Mouse (Mus musculus) MEL (cell line): ENCODE measurements around the gene Bicd2.

Experiments
- BHLHE40 ChIP-seq: IDR thresholded peaks from 2 replicates; pipeline ENCODE4 v1.6.1; 2012; ENCODE audit warnings: low read depth, mild to moderate bottlenecking, inconsistent platforms, low read length, improper control_type of control experiment, borderline replicate concordance
- CTCF ChIP-seq, 3 experiments: IDR thresholded peaks in 2 of 3; conservative IDR thresholded peaks in 1 of 3; 2 replicates each; pipeline ENCODE4 v1.5.1; 2011 to 2012; ENCODE audit warnings: low read length in 3 of 3, low read depth in 2 of 3, mild to moderate bottlenecking in 2 of 3, improper control_type of control experiment in 1 of 3, inconsistent platforms in 1 of 3, mixed read lengths in 1 of 3, moderate library complexity in 1 of 3; ENCODE audit not compliant: control insufficient read depth in 1 of 3, insufficient read depth in 1 of 3, poor library complexity in 1 of 3, severe bottlenecking in 1 of 3
- EP300 ChIP-seq, 2 experiments: IDR thresholded peaks; 2 replicates each; pipeline ENCODE4 v1.6.1; 2011; ENCODE audit warnings: improper control_type of control experiment in 2 of 2, low read length in 2 of 2, low read depth in 1 of 2, mild to moderate bottlenecking in 1 of 2
- GABPA ChIP-seq: IDR thresholded peaks from 2 replicates; pipeline ENCODE4 v1.6.1; 2012; ENCODE audit warnings: low read depth, mild to moderate bottlenecking, inconsistent platforms, low read length, improper control_type of control experiment, moderate library complexity
- MAZ ChIP-seq: IDR thresholded peaks from 2 replicates; pipeline ENCODE4 v1.6.1; 2012; ENCODE audit warnings: low read depth, mild to moderate bottlenecking, inconsistent platforms, low read length, improper control_type of control experiment
- POLR2A ChIP-seq, 2 experiments: IDR thresholded peaks; 2 replicates each; pipeline ENCODE4 v1.6.1; 2011 to 2012; ENCODE audit warnings: low read length in 2 of 2, mild to moderate bottlenecking in 2 of 2, control low read depth in 1 of 2, improper control_type of control experiment in 1 of 2, low read depth in 1 of 2, moderate library complexity in 1 of 2; ENCODE audit not compliant: control insufficient read depth in 1 of 2, insufficient read depth in 1 of 2, poor library complexity in 1 of 2

DNA sequence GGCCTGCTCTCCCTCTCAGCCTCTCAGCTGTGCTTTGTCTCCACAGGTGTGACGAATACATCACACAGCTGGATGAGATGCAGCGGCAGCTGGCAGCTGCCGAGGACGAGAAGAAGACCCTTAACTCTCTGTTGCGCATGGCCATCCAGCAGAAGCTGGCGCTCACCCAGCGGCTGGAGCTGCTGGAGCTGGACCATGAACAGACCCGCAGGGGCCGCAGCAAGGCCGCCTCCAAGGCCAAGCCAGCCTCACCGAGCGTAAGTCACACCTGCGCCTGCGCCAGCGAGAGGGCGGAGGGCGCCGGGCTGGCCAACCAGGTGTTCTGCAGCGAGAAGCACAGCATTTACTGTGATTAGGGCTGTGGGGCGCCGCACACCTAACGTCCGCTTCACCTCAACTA, 41.6 kb downstream of the Bicd2 start:
- TF ChIP-seq GABPA (no peak), POLR2A (IDR thresholded peaks at IDR 0.05; ENCODE audit: control insufficient read depth in 1 of 2, insufficient read depth in 1 of 2, low read depth in 1 of 2, low read length in 2 of 2, poor library complexity in 1 of 2) (no peak), BHLHE40 (no peak), EP300 (IDR thresholded peaks at IDR 0.05; ENCODE audit: low read depth in 1 of 2, low read length in 2 of 2) (no peak), CTCF (IDR thresholded peaks at IDR 0.05 in 2 of 3, conservative IDR thresholded peaks at IDR 0.05 in 1 of 3; ENCODE audit: control insufficient read depth in 1 of 3, insufficient read depth in 1 of 3, low read depth in 2 of 3, low read length in 3 of 3, poor library complexity in 1 of 3, severe bottlenecking in 1 of 3) (no peak), MAZ (no peak)
